Mouse (Mus musculus) adipocyte (in vitro differentiated cells): ENCODE measurements around the gene Zfp420.

Experiments used
- DNase-seq: peaks from one replicate; pipeline ENCODE4 v3.0.0-alpha.2; 2016; ENCODE audit warnings: low spot score

Gene Zfp420

DNA sequence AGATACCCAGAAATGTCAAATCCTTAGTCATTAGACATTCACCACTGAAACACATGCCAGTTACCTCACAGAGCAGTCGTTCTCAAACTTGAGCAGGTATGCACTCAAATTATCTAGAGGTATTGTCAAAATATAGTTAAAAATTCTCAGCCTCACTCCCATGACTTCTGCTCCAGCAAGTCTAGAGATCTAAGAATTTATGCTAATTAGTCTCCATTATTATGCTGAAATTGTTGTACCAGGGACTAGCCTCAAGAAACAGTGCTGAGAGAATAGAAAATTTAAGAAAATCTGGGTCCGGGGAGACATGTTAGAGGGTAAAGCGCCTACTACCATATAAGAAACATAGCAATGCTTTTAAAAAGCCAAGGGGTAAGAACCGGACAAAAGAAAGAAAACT is 44.3 kb downstream of the Zfp420 start:
- DNase-seq = no peak

DNA sequence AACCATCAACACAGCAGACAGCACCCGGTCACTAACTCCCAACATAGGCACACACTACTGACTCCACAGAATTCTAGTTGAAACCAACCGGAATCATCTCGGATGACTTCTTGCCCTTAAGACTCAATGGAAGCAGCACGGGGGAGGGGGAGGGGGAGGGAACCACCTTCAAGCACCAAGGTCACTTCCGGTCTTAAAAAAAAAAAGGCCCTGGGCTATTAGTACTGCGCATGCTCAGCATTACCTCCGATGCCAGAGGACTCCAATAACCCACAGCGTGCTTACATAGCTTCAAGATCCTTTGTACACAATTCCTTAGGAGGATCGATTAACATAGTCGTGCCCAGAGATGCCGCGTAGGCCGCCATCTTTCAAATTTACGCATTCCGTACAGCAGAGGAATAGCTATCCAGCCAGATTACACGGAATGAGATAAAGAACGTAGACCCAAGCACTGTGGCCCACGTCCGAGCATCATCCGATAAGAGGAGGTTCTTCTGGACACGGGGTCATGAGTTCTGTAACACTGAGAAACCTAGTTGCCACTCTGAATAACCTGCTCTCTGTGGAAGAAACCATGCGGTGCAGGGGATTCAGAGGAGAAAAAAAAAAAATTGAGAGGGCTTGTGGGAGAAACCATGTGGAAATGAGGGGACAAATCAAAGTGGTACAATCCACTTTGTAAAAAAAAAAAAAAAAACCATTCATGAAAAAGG is 46.3 kb downstream of the Zfp420 start, which contains the start of gene Zfp27:
Zfp27 (minus strand) TSS at position 607 of the 716 bp plus-strand sequence.
- peak; percentile 84 for DNase-seq

DNA sequence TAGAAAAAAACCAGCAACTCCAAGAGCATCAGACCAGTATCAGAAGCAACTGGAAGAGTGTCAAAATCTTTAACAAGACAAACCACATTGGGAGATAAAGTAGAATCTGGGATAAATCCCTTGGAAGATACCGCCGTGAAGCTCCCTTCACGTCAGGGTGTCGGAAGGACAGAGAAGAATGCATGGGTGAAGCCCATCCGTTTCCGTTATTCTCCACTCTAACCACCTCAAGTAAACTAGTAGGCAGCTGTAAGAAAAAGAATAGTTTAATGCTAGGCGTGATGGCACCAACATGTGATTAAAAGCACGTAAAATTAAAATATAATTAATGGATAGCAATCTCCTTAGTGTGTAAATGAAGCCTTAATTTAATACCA is 46.9 kb downstream of the Zfp420 start:
- DNase-seq = no peak

DNA sequence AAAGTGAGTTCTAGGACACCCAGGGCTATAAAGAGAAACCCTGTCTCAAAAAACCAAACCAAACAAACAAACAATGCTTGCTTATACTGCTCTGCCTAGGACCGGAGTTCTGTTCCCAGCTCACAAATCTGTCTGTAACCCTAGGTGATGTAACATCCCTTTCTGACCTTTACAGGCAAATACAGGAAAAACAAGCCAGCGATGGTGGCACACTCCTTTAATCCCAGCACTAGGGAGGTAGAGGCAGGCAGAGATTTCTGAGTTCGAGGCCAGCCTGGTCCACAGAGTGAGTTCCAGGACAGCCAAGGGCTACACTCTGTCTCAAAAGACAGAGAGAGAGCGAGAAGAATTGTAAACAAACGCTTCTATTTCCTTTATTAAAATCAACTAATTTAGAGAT is 47.4 kb downstream of the Zfp420 start:
- DNase-seq = peak; percentile 9

DNA sequence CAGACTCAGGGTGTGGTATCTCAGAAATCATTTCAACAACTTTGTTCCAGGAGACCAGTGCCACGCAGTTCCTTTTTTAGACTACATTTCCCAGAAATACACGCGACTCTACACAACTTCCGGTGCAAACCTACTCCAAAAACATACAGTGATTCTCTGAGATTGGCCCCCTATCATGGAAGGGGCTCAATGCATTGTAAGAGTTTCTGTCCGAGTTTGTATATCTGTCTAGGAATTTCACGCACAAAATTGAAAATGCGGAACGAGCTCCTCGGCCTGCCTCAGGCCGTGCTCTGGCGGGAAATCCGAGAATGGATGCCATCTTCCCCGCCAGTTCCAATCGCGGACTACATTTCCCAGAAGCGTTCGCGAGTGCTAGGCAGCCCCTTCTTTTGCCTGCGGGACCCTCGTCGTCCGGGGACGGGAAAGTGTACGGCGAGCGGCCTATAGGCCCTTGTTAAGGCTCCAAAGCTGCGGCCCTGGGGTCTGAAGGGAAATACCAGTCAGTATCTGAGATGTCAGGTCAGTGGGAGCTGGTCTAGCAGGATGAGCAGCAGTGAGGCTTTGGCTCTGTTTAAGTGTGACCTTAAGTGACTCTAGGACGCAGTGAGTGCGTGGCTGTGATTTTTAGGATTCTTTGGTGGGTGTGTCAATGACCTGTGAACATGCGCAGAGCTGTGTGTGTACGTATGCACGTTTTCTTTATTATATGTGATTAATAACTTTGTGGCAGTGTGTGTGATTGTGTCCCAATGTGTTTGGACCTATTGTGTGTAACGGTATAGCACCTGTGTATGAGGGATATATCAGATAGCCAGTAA is 48.6 kb downstream of the Zfp420 start, which contains the start of gene Zfp383:
Zfp383 (plus strand) TSS at position 94 of the 821 bp plus-strand sequence.
- peak; percentile 78 for DNase-seq

DNA sequence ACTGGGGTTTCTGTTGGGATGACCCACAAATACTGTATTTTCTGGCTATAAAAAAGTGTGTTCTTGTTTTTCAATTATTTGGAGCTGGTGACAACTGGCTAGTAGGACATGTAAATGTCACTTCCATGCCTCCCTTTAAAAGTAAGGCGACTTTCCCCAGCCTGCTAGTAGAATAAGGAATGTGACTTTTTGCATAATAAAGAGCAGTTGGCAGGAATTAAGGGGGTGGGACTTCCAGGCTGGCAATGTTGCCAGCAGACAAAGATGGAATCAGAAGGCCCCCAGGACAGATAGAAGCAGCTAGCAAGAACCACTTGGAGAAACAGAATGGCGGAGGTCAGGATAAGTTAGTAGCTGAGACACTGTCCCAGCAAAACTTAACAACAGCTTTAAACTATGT is 50.5 kb downstream of the Zfp420 start:
- DNase-seq = peak; percentile 48

DNA sequence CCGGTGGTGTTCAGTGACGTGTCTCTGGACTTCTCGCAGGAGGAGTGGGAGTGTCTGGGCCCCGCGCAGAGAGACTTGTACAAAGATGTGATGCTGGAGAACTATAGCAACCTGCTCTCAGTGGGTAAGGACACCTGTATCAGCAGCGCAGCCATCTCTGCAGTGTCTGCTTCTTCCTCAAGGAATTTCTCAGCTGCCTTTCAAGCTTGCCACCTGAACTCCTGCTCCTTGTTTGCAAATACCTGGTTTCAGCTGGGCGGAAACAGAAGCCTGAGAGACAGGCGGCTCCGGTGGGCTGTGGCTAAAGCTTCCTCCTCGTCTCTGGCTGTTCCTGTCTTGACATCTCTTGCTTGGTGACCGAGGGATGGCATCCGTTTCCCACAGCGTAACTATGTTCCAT is 52.4 kb downstream of the Zfp420 start:
- no peak for DNase-seq

DNA sequence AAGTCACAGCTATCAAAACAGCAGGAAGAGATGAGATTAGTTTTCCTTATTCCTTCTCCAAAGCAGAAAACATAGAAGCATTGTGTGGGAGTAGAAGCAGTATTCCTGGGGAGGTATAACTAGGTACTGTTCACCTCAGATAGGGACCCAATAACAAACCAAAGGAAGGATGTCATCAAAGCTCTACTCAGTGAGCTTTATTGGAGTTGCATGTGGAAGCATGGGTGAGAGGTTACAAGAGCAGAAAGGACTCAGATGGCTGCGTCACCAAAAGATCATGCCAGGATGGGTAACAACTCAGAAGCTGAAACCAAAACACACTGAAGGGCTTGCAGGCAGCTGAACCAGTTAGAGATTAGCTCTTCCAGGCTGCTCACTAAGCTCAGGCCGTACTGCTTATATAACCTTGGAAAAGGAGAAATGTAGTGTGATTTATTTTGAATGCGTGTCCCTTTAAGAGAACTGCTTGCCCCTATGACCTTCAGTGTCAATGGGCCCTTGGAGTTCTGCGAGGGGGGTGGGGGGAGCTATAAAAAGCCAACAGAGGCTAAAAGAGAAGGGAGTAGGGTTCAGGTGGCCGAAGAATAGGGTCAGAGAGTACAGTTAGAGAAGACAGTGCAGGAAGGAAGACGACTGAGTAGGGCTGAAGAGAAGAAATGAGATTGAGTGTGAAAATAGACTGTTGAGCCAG is 57.7 kb downstream of the Zfp420 start:
- no peak for DNase-seq

DNA sequence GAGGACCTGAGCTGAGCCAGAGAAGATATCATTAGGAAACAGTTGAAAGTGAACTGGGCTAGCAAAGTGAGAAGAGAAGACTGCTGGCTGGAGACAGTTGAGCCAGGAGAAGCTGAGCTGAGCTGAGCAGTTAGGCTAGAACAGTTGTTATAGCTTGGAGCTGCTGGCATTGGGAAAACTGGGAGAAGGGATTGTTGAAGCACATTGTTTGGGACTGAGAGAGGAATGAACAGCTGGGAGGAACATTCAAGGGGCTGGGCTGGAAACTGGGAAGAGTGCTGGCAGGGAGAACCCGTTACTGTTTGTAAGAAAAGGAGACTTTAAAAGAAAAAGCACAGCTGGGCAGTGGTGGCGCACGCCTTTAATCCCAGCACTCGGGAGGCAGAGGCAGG is 58.3 kb downstream of the Zfp420 start:
- no peak for DNase-seq

DNA sequence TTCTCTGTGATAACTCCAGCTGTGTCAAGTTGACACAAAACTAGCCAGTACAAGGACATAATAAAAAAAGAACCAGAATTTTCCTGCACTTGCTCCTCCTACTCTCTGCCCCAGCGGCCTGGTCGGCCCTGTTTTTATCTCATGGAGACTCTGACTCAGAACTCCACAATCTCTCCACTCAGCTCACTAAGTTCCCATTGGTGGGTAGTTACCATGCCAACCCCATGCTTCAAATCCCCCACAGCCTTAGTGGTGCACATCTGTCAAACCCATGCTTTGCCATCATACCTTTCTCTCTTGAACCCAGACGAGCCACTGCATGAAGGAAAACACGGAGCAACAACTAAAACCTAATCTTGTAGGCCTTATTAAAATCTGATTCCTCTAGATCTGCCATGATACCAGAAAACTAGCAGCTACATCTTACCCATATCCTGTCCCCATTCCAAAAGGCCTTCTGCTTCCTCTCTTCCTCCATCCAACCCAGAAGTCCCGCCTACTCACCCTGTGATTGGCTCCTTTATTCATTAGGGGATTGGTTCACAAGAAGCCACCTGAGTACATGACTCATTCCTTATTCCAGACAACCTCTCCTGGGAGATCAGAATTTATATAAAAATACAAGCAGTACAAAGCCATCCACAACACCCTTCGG is 61.8 kb downstream of the Zfp420 start:
- no peak for DNase-seq

DNA sequence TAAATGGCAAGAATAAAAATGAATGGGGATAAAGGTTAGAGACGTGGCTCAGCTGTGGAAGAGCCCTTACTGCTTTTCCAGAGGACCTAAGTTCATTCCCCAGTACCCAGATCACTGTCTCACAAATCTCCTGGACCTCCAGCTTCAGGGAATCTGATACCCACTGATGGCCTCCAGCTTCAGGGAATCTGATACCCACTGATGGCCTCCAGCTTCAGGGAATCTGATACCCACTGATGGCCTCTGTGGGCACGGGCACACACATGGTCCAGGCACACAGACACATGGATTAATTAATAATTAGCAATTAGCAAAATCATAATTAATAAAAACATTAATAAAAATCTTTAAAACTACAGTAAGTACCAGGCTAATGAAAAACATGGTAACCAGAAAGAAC is 63.0 kb downstream of the Zfp420 start:
- no peak for DNase-seq
